Mouse (Mus musculus) thymus, postnatal 36 days (tissue): ENCODE results near the gene Rasgef1c.

Experiments
- DNase-seq, 2 experiments: peaks; one replicate each; pipeline ENCODE4 v3.0.0; 2022; ENCODE audit warnings: mixed read lengths in 2 of 2

The Rasgef1c gene

DNA sequence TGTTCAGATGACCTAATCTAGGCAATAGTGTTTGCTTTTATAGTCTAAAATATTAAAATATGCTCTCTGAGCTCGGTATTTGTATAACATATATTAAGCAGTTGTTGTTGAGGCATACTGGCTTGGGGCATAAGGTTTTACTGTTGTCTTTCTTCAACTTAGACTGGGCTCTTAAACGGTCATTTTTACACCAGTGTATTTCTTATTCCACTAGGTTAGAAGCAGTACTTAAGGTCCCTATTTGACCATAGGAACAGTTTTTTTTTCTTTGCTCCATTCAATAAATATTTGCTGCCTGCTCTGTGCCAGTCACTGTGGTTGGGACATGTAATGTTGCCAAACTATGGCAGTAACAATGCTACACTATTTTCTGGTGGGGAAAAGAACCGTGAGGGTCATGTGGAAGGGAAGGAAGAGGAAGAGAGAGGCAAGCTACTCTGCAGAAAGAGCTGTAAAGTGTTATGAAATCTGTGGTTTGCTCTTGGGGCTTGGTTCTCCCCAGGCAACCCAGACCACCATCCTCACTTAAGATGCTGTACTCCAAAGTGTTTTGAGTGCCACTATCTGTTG is 125.0 kb downstream of the Rasgef1c start:
- no peak for DNase-seq

DNA sequence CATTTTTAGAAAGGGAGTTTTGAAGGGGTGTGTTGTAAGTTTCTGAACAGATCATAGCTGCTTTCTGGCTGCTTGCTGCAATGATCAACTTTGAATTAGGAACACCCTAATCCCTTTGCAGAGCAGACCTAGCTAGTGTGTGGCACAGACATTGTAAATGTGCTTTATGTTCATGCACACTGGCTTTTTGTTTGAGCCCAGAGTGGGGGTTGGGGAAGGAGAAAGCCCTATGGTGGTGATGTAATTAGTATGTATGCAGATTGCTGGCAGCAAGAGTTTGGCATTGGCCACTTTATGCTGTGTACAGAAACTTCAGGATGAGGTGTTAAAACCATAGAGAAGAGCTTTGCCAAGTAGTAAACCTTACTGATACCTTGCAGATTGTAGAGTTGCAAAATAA is 126.8 kb downstream of the Rasgef1c start:
- DNase-seq = no peak
